Mouse (Mus musculus) gastrocnemius, adult 2 months (tissue): ENCODE data around the gene Shb. TPM values are rescaled to one million over a fixed set of nuclear protein-coding genes. Genes with fewer than 3 reads are reported as not detected.

Source experiments
- DNase-seq: peaks from one replicate; pipeline ENCODE4 v3.0.0; 2022
- H3K27ac ChIP-seq: fragments of 200-600 bp; 2 replicates; pipeline ENCODE4 v1.8.1; 2022; ENCODE audit warnings: mild to moderate bottlenecking
- H3K4me3 ChIP-seq: fragments of 200-600 bp; 2 replicates; pipeline ENCODE4 v1.8.1; 2022; ENCODE audit warnings: mild to moderate bottlenecking, moderate library complexity
- CTCF ChIP-seq: fragments of 200-600 bp; IDR thresholded peaks from 2 replicates; pipeline ENCODE4 v1.8.1; 2022; ENCODE audit warnings: antibody characterized with exemption, mild to moderate bottlenecking, moderate library complexity
- intact Hi-C: fragments of 180-260 bp; cut with DNase I; formaldehyde crosslinking; loops from one replicate; pipeline ENCODE4 v1.15.1; 2025
- total RNA-seq, 2 experiments: library from RNA; stranded (reverse); gene quantifications; 2 replicates each; pipeline ENCODE4 v1.2.3; 2021

Shb gene
- total RNA-seq, 2 experiments from 2014 or later = 6.5 to 10.0 TPM

GRCm38 (mm10) chr4:45448481-45448880 lies 83.8 kb downstream of the Shb start:
- Histone ChIP-seq H3K4me3 (no peak overlapping the region), H3K27ac (no peak overlapping the region)
- intact Hi-C loops = no loop called here
- no peak for DNase-seq
- no peak for TF ChIP-seq CTCF

GRCm38 (mm10) chr4:45447196-45447595 lies 85.1 kb downstream of the Shb start:
- intact Hi-C loops = no loop called here
- no peak for TF ChIP-seq CTCF
- Histone ChIP-seq H3K4me3 (no peak overlapping the region), H3K27ac (peak overlapping the region; percentile 64)
- peak; percentile 76 for DNase-seq

- Histone ChIP-seq H3K4me3 (no peak overlapping the region), H3K27ac (peak overlapping the region; percentile 76)
- DNase-seq = peak; percentile 45
- TF ChIP-seq CTCF = no peak
- intact Hi-C loops = no loop called here
Measured at GRCm38 (mm10) chr4:45445235-45445634, 87.0 kb downstream of the Shb start.

GRCm38 (mm10) chr4:45444813-45445212 lies 87.5 kb downstream of the Shb start:
- peak; percentile 63 for DNase-seq
- Histone ChIP-seq H3K27ac (peak overlapping the region; percentile 76), H3K4me3 (no peak overlapping the region)
- no peak for TF ChIP-seq CTCF
- intact Hi-C loops = no loop called here

GRCm38 (mm10) chr4:45443652-45444051 lies 88.6 kb downstream of the Shb start:
- Histone ChIP-seq H3K27ac (no peak overlapping the region), H3K4me3 (no peak overlapping the region)
- no peak for TF ChIP-seq CTCF
- no peak for DNase-seq
- intact Hi-C loops = no loop called here

GRCm38 (mm10) chr4:45442237-45442636 lies 90.0 kb downstream of the Shb start:
- intact Hi-C loops = no loop called here
- no peak for DNase-seq
- Histone ChIP-seq H3K4me3 (no peak overlapping the region), H3K27ac (no peak overlapping the region)
- TF ChIP-seq CTCF = no peak

- intact Hi-C loops = no loop called here
- no peak overlapping the region for H3K4me3 ChIP-seq
- no peak for DNase-seq
- TF ChIP-seq CTCF = no peak
- H3K27ac ChIP-seq = no peak overlapping the region
Measured at GRCm38 (mm10) chr4:45441778-45442177, 90.5 kb downstream of the Shb start.

GRCm38 (mm10) chr4:45439281-45439680 lies 93.0 kb downstream of the Shb start:
- TF ChIP-seq CTCF = no peak
- Histone ChIP-seq H3K4me3 (no peak overlapping the region), H3K27ac (no peak overlapping the region)
- intact Hi-C loops = no loop called here
- DNase-seq = no peak

- DNase-seq = no peak
- H3K4me3 ChIP-seq = no peak overlapping the region
- intact Hi-C loops = no loop called here
- H3K27ac ChIP-seq = no peak overlapping the region
- no peak for TF ChIP-seq CTCF
Measured at GRCm38 (mm10) chr4:45437010-45437409, 95.3 kb downstream of the Shb start.

GRCm38 (mm10) chr4:45436383-45436913 lies 95.8 kb downstream of the Shb start:
- no peak for TF ChIP-seq CTCF
- Histone ChIP-seq H3K4me3 (peak overlapping the region; percentile 17; the same call in 1 of the 2 replicates), H3K27ac (peak overlapping the region; percentile 24; the same call in 1 of the 2 replicates)
- no peak for DNase-seq
- intact Hi-C loops = no loop called here

GRCm38 (mm10) chr4:45435899-45436298 lies 96.4 kb downstream of the Shb start:
- peak; percentile 45 for TF ChIP-seq CTCF
- Histone ChIP-seq H3K27ac (no peak overlapping the region), H3K4me3 (peak overlapping the region; percentile 17; the same call in 1 of the 2 replicates)
- DNase-seq = peak; percentile 46
- intact Hi-C loops = no loop called here

- intact Hi-C loops = no loop called here
- H3K4me3 ChIP-seq = no peak overlapping the region
- DNase-seq = no peak
- no peak for TF ChIP-seq CTCF
- H3K27ac ChIP-seq = no peak overlapping the region
Measured at GRCm38 (mm10) chr4:45434681-45435080, 97.6 kb downstream of the Shb start.

- no peak overlapping the region for H3K4me3 ChIP-seq
- no peak for DNase-seq
- TF ChIP-seq CTCF = no peak
- intact Hi-C loops = no loop called here
- H3K27ac ChIP-seq = no peak overlapping the region
Measured at GRCm38 (mm10) chr4:45434071-45434470, 98.2 kb downstream of the Shb start.

- intact Hi-C loops = no loop called here
- H3K27ac ChIP-seq = no peak overlapping the region
- TF ChIP-seq CTCF = no peak
- DNase-seq = no peak
- no peak overlapping the region for H3K4me3 ChIP-seq
Measured at GRCm38 (mm10) chr4:45431806-45432205, 100.5 kb downstream of the Shb start.
